ENCODE assay signal across 14 mouse cellular contexts in genomic region chr14:55586149-55586548, GRCm38 (mm10). TPM values are rescaled to one million over a fixed set of nuclear protein-coding genes. Genes with fewer than 3 reads are reported as not detected.
DNase-seq lines count a peak whose midpoint lies in the region; ATAC-seq and TF ChIP-seq lines count a peak whose summit lies in the region.
"Had no signal": no experiment of that assay in that cellular context is flagged by ENCODE, and none has a peak within 500 bp of the region (broad histone marks: within the 10 kb centered on the region; RNA-seq: fewer than 3 reads in every experiment).

No protein-coding gene starts in this region.

- 38% methylated on average over 2 of the region's 2 CpGs for WGBS in liver, embryonic 11.5 days
- WGBS in stomach, postnatal 0 days = 90% methylated on average over 2 of the region's 2 CpGs

- H3K4me2 ChIP-seq in liver, embryonic 11.5 days = peak overlapping the region; percentile 94
- no peak overlapping the region for H3K4me2 ChIP-seq in stomach, postnatal 0 days (replicated peaks; ENCODE audit: low read depth)

- peak overlapping the region; percentile 63 for H3K27ac ChIP-seq in bone marrow macrophage, adult 2 months (ENCODE audit: insufficient read depth, low read depth, low read length)
- peak overlapping the region; percentile 98 for H3K27ac ChIP-seq in liver, embryonic 11.5 days (ENCODE audit: low read depth, low read length)
- H3K27ac ChIP-seq in stomach, postnatal 0 days (replicated peaks) = peak overlapping the region; percentile 73
- H3K27ac ChIP-seq: embryonic facial prominence, embryonic 13.5 days; limb, embryonic 15.5 days; midbrain, embryonic 12.5 days; neural tube, embryonic 12.5 days had no signal

- no peak for DNase-seq in liver, embryonic 11.5 days (ENCODE audit: low spot score)
- DNase-seq in stomach, postnatal 0 days (ENCODE audit: low spot score) = no peak
- no peak for DNase-seq in cerebellum, postnatal 4 days (ENCODE audit: low spot score in 2 of 2)
- DNase-seq in urinary bladder, adult 18-20 months (ENCODE audit: low spot score in 2 of 2) = no peak
- DNase-seq: right cerebral cortex, adult 18-20 months had no signal

- peak overlapping the region; percentile 57 for H3K4me3 ChIP-seq in megakaryocyte, embryonic 14.5 days (replicated peaks)
- H3K4me3 ChIP-seq in bone marrow macrophage, adult 2 months (ENCODE audit: insufficient read depth, low read length) = no peak overlapping the region
- peak overlapping the region; percentile 28; the same call in 1 of the 2 replicates for H3K4me3 ChIP-seq in liver, embryonic 11.5 days (ENCODE audit: low read depth, low read length)
- H3K4me3 ChIP-seq in stomach, postnatal 0 days (ENCODE audit: low read depth, low read length) = no peak overlapping the region
- H3K4me3 ChIP-seq: limb, embryonic 15.5 days; midbrain, embryonic 12.5 days; neural tube, embryonic 12.5 days had no signal

- ATAC-seq in megakaryocyte, adult 5-6 weeks (ENCODE audit: poor library complexity, severe bottlenecking) = no peak
- peak; percentile 49 for ATAC-seq in liver, embryonic 11.5 days (replicated peaks; ENCODE audit: low FRiP score)
- no peak for ATAC-seq in stomach, postnatal 0 days (ENCODE audit: low FRiP score, low TSS enrichment)

- H3K27me3 ChIP-seq in megakaryocyte, embryonic 14.5 days (replicated peaks) = no peaks in the 10 kb centered on the region
- no peaks in the 10 kb centered on the region for H3K27me3 ChIP-seq in liver, embryonic 11.5 days (replicated peaks; ENCODE audit: control insufficient read depth, insufficient read depth, low read length)
- H3K27me3 ChIP-seq in stomach, postnatal 0 days (ENCODE audit: control insufficient read depth, insufficient read depth, low read length) = no peaks in the 10 kb centered on the region
- H3K27me3 ChIP-seq: limb, embryonic 15.5 days; midbrain, embryonic 12.5 days; neural tube, embryonic 12.5 days had no signal

- peak overlapping the region; percentile 56 for H3K9ac ChIP-seq in liver, embryonic 11.5 days (ENCODE audit: low read depth, low read length)
- H3K9ac ChIP-seq in stomach, postnatal 0 days (ENCODE audit: low read length) = no peak overlapping the region
- H3K9ac ChIP-seq: embryonic facial prominence, embryonic 13.5 days; limb, embryonic 15.5 days; midbrain, embryonic 12.5 days; neural tube, embryonic 12.5 days had no signal

- TF ChIP-seq CTCF in bone marrow macrophage, adult 2 months (IDR thresholded peaks at IDR 0.05; ENCODE audit: low read depth, low read length) = no peak
- peak; percentile 20; the same call in 1 of the 2 replicates for TF ChIP-seq CTCF in stomach, postnatal 0 days (IDR thresholded peaks at IDR 0.05; ENCODE audit: low read depth)

- peaks cover 48% of the 10 kb centered on the region for H3K4me1 ChIP-seq in megakaryocyte, embryonic 14.5 days
- H3K4me1 ChIP-seq in bone marrow macrophage, adult 2 months (ENCODE audit: control insufficient read depth, insufficient read depth, low read length) = peaks cover 18% of the 10 kb centered on the region
- H3K4me1 ChIP-seq in liver, embryonic 11.5 days (replicated peaks; ENCODE audit: control insufficient read depth, insufficient read depth, low read length) = peaks cover 40% of the 10 kb centered on the region
- H3K4me1 ChIP-seq in stomach, postnatal 0 days (replicated peaks; ENCODE audit: control insufficient read depth, insufficient read depth) = peaks cover 3% of the 10 kb centered on the region; the same call in 1 of the 2 replicates

- peaks cover 40% of the 10 kb centered on the region for H3K36me3 ChIP-seq in megakaryocyte, embryonic 14.5 days (replicated peaks; ENCODE audit: low read length)
- peaks cover 10% of the 10 kb centered on the region; the same call in 1 of the 2 replicates for H3K36me3 ChIP-seq in liver, embryonic 11.5 days (ENCODE audit: control insufficient read depth, insufficient read depth, low read length)
- H3K36me3 ChIP-seq in stomach, postnatal 0 days (ENCODE audit: control insufficient read depth, insufficient read depth, low read length) = no peaks in the 10 kb centered on the region

- no peak for TF ChIP-seq POLR2A in bone marrow macrophage, adult 2 months (IDR thresholded peaks at IDR 0.05; ENCODE audit: borderline replicate concordance, low read depth, low read length)

- H3K9me3 ChIP-seq in megakaryocyte, embryonic 14.5 days = no peaks in the 10 kb centered on the region
- no peaks in the 10 kb centered on the region for H3K9me3 ChIP-seq in liver, embryonic 11.5 days (ENCODE audit: control insufficient read depth, low read length)
- H3K9me3 ChIP-seq in stomach, postnatal 0 days (ENCODE audit: control insufficient read depth, low read length) = no peaks in the 10 kb centered on the region
- H3K9me3 ChIP-seq: embryonic facial prominence, embryonic 13.5 days; limb, embryonic 15.5 days; midbrain, embryonic 12.5 days; neural tube, embryonic 12.5 days had no signal

- TF ChIP-seq EP300 in stomach, postnatal 0 days (optimal IDR thresholded peaks at IDR 0.05) = no peak

RNA-seq across cellular contexts. Expression of gene Emc9, which starts 1.0 kb away (rescaled TPM):
- 2.0 and 18.9 TPM in 2 replicates for polyA plus RNA-seq in megakaryocyte, embryonic 14.5 days (2012; ENCODE audit: insufficient read depth, low replicate concordance)
- 11.2 and 15.9 TPM in 2 replicates for total RNA-seq in megakaryocyte, adult 5-6 weeks (2015)
- total RNA-seq in megakaryocyte, adult 5-6 weeks (2017) = 8.2 and 10.5 TPM in 2 replicates
- 19.3 and 21.9 TPM in 2 replicates for polyA plus RNA-seq in bone marrow macrophage, adult 2 months (2012; ENCODE audit: insufficient read depth, insufficient read length, missing spikeins)
- polyA plus RNA-seq in liver, embryonic 11.5 days (2014; fragmentation: Nextera tagmentation; extraction: Ambion mirVana) = 44.5 and 46.2 TPM in 2 replicates
- polyA plus RNA-seq in stomach, postnatal 0 days (2015; fragmentation: Nextera tagmentation; extraction: Ambion mirVana) = 13.1 and 14.5 TPM in 2 replicates

RNA-seq across cellular contexts. Expression of gene Psme2, which starts 4.8 kb away (rescaled TPM):
- 23.2 and 78.2 TPM in 2 replicates for polyA plus RNA-seq in megakaryocyte, embryonic 14.5 days (2012; ENCODE audit: insufficient read depth, low replicate concordance)
- total RNA-seq in megakaryocyte, adult 5-6 weeks (2015) = 420 and 439 TPM in 2 replicates
- total RNA-seq in megakaryocyte, adult 5-6 weeks (2017) = 286 and 332 TPM in 2 replicates
- polyA plus RNA-seq in bone marrow macrophage, adult 2 months (2012; ENCODE audit: insufficient read depth, insufficient read length, missing spikeins) = 219 and 291 TPM in 2 replicates
- polyA plus RNA-seq in liver, embryonic 11.5 days (2014; fragmentation: Nextera tagmentation; extraction: Ambion mirVana) = 256 and 277 TPM in 2 replicates
- 268 and 316 TPM in 2 replicates for polyA plus RNA-seq in stomach, postnatal 0 days (2015; fragmentation: Nextera tagmentation; extraction: Ambion mirVana)

RNA-seq across cellular contexts. Expression of gene Rnf31, which starts 5.4 kb away (rescaled TPM):
- 17.1 and 20.4 TPM in 2 replicates for polyA plus RNA-seq in megakaryocyte, embryonic 14.5 days (2012; ENCODE audit: insufficient read depth, low replicate concordance)
- total RNA-seq in megakaryocyte, adult 5-6 weeks (2015) = 27.2 and 42.8 TPM in 2 replicates
- total RNA-seq in megakaryocyte, adult 5-6 weeks (2017) = 20.2 and 25.7 TPM in 2 replicates
- 38.5 and 45.6 TPM in 2 replicates for polyA plus RNA-seq in bone marrow macrophage, adult 2 months (2012; ENCODE audit: insufficient read depth, insufficient read length, missing spikeins)
- 21.2 and 23.1 TPM in 2 replicates for polyA plus RNA-seq in liver, embryonic 11.5 days (2014; fragmentation: Nextera tagmentation; extraction: Ambion mirVana)
- polyA plus RNA-seq in stomach, postnatal 0 days (2015; fragmentation: Nextera tagmentation; extraction: Ambion mirVana) = 9.5 and 11.3 TPM in 2 replicates

RNA-seq across cellular contexts. Expression of gene Psme1, which starts 8.2 kb away (rescaled TPM):
- polyA plus RNA-seq in megakaryocyte, embryonic 14.5 days (2012; ENCODE audit: insufficient read depth, low replicate concordance) = 66.3 and 162 TPM in 2 replicates
- 707 and 794 TPM in 2 replicates for total RNA-seq in megakaryocyte, adult 5-6 weeks (2015)
- 278 and 305 TPM in 2 replicates for total RNA-seq in megakaryocyte, adult 5-6 weeks (2017)
- 382 and 397 TPM in 2 replicates for polyA plus RNA-seq in bone marrow macrophage, adult 2 months (2012; ENCODE audit: insufficient read depth, insufficient read length, missing spikeins)
- polyA plus RNA-seq in liver, embryonic 11.5 days (2014; fragmentation: Nextera tagmentation; extraction: Ambion mirVana) = 172 and 177 TPM in 2 replicates
- polyA plus RNA-seq in stomach, postnatal 0 days (2015; fragmentation: Nextera tagmentation; extraction: Ambion mirVana) = 130 and 136 TPM in 2 replicates

RNA-seq across cellular contexts. Expression of gene Fitm1, which starts 10.7 kb away (rescaled TPM):
- not detected in 2 replicates for polyA plus RNA-seq in megakaryocyte, embryonic 14.5 days (2012; ENCODE audit: insufficient read depth, low replicate concordance)
- total RNA-seq in megakaryocyte, adult 5-6 weeks (2015) = 0.33 TPM in 1 of 2 replicates, not detected in the other
- total RNA-seq in megakaryocyte, adult 5-6 weeks (2017) = not detected in 2 replicates
- not detected in 2 replicates for polyA plus RNA-seq in bone marrow macrophage, adult 2 months (2012; ENCODE audit: insufficient read depth, insufficient read length, missing spikeins)
- 2.2 and 2.6 TPM in 2 replicates for polyA plus RNA-seq in liver, embryonic 11.5 days (2014; fragmentation: Nextera tagmentation; extraction: Ambion mirVana)
- 0.30 and 0.35 TPM in 2 replicates for polyA plus RNA-seq in stomach, postnatal 0 days (2015; fragmentation: Nextera tagmentation; extraction: Ambion mirVana)
- total RNA-seq: hematopoietic stem cell, adult 5-6 weeks; layer of hippocampus, postnatal 14 days had no signal
- polyA plus RNA-seq: midbrain, embryonic 12.5 days had no signal

Comparison
In these comparisons a context has a peak if more than half of its experiments do, and no peak if none do; other contexts are left out.
1. H3K4me3 ChIP-seq: peak in megakaryocyte, embryonic 14.5 days (single experiment) and liver, embryonic 11.5 days (single experiment); none in bone marrow macrophage, adult 2 months (single experiment) and stomach, postnatal 0 days (single experiment).
2. Peak in every context shown above with its lines, with median percentiles within 50 percentile points of each other: H3K27ac ChIP-seq.